Mouse (Mus musculus) thymus, postnatal 36 days (tissue): ENCODE results near the gene Naglu.

Experiments used
- DNase-seq, 2 experiments: peaks; one replicate each; pipeline ENCODE4 v3.0.0; 2022; ENCODE audit warnings: mixed read lengths in 2 of 2

Naglu gene

GRCm38 (mm10) chr11:101127075-101127474, 57.3 kb downstream of the Naglu start:
- no peak for DNase-seq
